Mouse (Mus musculus) T-helper 2 cell (primary cell): ENCODE data around the gene Lypd6.

Experiments
- in situ Hi-C: fragments of 300-600 bp; cut with MboI, MseI; formaldehyde crosslinking; loops from one replicate; pipeline ENCODE4 v1.15.1; 2025; ENCODE audit warnings: high pct_unique_total_duplicates

The Lypd6 gene

DNA sequence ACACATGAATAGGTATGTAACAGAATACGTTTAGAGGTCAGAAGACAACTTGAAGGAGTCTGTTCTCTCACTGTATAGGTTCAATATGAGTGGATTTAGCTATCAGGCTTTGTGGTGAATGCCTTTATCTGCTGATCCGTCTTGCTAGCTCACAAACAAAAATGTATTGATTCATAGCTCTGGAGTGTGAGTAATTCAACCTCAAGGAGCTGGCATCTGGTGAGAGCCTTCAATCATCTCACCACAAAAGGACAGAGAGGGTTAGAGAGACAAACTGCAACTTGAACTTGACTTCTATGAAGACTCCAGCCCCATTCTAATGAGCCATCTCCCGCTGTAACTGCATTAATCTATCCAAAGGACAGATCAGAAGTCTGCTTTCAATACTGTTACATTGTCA is 40.6 kb downstream of the Lypd6 start:
- in situ Hi-C loops: no loop called here

DNA sequence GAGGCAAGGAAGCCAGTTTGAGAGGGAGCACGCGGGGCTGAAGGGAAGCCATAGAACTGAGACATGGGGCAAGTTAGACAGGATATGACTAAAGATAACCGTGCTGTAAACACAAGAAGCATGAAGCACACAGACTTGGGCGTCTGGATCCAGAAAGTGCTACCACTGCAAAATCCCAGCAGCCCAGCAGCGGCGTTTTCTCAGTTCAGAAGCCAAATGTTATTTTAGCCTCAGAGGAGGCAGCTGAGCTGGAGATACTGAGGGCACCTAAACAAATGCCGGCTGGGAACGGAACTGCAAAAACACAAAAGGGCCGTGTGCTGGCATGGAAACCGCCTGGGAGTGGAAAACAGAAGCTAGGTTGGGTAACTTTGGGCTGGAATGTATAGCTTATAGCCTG is 43.9 kb downstream of the Lypd6 start:
- in situ Hi-C loops: no loop called here

DNA sequence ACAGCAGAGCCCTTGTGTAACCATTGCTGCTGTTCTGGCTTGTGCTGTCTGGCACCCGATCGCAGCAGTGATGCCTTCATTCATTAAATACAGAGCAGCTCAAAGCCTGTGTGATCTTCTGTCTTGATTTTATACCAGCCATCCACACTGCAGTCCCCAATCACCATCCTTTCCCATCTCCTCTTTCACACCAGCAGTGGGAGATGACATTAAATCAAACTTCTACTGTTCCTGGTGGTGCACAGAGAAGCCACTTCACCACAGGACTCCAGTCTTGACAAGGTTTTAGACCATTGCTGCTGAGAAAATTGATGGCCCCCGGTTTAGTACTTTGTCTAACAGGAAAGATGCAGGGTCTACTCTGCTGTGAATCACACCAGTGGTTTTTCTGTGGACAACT is 44.9 kb downstream of the Lypd6 start:
- in situ Hi-C loops: no loop called here

DNA sequence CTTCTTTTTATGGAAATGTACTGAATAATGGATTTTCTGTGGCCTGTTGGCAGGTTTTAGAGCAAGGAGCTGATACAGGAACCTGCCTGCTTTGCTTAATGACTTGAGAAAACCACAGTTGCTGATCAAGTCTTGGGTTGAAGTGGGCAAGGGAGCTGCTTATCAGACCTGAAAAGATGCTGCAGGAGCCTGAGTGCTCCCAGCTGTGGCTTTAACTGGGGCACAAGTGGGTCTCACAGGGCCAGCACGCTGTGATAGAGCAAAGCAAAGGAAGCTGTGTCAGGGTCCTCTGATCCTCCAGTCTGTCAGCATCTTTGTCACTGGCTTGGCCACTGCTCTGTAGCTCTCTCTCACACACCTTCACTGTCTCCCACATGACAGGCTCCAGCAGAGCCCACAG is 45.4 kb downstream of the Lypd6 start:
- in situ Hi-C loops: no loop called here

DNA sequence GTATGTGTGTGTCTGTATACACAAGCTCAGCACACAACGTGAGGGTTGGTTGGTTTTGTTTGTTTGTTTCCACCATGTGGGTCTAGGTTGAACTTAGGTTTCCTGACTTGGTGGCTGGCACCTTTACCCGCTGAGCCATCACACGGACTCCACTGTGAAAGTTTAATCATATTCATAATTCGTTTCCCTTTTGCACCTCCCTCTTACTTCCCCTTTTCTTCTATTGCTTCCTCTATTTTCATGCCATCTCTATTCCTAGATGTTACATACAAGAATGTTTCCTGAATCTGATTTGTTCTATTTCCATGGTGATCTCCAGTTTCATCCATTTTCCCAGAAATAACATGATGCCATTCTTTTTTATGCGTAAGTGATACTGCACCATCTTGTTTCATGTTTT is 46.2 kb downstream of the Lypd6 start:
- in situ Hi-C loops: no loop called here

DNA sequence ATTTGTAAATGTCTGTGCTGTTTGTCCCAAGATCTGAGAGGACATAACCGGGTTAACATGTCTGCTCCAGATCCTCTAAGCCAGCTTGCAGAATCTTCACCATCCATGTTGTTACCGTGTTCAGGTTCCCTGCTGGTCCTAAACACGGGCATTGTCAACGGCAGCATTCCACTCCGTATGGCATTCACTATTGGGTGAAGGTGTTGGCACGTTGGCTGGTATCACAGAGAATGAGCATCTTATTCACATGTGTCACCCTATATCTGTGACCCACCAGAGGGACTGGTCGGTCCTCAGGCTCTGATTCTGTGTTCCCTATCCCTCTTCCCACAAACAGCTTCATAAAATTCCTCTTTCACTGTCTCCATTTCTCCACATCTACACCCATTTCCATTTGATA is 52.9 kb downstream of the Lypd6 start:
- in situ Hi-C loops: no loop called here

DNA sequence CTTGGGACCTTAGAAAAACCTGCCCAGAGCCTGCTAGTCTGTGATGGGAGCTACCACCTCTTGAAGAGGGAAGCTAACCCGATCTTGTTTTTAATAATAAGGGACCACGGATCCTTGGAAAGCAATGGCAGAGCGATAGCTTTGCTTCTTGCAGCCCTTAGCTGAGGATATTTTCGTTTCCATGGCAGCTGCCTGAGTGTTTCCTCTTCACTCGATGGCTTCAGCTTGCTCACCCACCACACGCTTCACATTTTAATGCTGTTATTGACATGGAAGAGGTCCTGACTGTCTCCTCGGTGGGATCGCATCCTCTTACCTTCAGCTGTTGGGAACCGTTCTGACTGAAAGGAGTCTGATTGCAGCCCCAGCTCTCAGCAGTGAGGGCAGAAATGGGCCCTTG is 54.6 kb downstream of the Lypd6 start:
- in situ Hi-C loops: no loop called here

DNA sequence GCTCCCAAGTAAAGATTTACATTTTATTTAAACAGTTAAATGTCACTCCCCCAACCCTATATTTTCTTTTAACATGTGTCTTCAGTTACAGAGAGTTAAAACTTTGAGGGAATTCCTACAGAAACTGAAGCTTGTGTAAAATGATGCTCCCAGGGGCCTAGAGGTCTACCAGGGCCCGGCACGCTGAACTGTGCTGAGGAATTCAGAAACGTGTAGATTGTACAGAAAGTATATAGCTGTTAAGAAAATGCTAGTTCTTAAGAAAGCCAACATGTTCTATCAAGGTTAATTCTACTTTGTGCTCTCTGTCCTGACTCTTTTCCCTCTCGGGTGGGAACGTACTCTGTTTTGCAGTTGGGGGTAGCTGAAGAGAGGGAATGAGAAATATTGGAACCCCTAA is 57.1 kb downstream of the Lypd6 start:
- in situ Hi-C loops: no loop called here

DNA sequence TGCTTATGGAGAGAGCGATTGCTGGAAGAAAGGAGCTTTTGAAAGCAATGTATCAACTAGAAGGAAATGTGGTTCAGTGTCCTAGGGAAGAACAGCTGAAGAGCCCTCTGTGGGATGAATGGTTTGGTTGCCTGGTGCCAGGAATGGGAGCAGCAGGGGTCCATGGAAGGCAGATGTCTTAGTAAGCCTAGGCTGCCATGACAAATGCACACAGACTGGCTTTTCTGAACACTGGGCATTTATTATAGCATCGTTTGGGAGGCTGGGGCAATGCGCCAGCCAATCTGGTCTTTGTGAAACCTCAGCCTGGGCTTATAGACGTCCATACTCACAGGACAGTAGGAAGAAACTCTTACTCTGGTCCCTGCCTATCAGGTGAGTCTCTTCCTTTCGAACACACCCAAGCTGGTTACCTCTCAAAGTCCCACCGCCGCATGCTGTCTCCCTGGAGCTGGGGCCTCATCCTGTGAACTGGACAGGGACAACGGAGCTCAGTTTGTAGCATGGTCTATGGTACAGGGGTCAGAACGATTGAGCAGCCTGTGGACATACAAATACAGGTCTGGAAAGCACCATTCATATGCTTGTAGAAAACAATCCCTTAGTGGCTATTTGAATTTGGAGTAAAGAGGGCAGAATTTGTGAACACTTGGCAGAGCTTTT is 61.4 kb downstream of the Lypd6 start:
- in situ Hi-C loops: no loop called here

DNA sequence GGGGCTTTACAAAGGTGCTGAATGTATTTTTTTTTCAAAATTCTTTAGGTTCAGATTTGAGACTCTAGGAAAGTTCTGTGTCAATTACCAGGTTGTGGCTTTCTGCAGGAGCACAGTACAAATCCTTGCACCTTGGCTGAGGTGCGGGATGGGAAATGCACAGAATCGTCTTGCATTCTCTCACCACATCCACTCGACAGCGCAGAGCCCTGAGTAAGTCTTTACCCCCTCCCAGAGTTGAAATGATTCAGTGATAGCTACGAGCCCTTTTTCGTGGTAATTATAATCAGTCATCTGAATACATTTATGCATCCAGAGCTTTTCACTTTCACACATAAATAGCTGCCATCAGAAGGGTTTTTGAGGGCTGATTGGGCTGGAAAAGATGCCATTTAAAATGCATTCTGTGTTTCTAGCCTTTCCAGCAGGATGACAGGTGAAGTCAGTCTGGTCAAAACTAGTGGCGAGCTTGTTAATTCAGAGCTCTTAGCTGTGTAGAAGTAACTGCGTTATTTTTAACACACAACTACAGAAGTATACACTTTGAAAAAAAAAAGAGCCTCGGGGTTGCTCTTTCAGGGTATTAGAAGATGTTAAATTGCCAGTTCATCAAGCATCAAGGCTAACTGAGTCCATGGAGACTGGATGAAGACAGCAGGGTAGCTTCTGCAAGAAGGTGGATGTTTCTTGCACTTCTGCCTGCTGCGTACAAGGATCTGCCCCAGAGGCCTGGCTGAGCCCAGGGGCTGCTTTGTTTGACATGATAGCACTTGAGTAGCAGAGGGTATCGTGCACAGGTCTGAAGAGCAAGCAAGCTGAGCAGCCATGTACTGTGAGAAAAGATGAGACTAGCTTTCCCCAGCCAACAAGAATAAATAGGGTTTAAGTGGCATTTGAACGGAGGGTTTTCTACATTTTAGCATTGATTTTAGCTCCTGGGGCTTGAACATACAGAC is 62.4 kb downstream of the Lypd6 start:
- in situ Hi-C loops: no loop called here

DNA sequence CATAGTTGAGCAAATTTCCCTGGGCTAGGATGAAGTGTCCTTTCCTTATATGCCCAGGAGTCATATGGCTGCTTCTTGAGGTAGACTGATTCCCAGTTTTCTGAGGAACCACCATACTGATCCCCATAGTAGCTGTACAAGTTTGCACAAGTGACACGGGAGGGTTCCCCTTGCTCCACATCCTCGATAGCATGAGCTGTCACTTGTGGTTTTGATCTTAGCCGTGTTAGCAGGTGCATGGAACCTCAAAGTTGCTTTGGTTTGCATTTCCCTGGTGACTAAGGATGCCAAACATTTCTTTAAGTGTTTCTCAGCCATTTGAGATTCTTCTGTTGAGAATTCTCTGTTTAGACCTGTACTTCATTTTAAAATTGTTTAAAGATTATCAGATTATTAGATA is 64.4 kb downstream of the Lypd6 start:
- in situ Hi-C loops: no loop called here

DNA sequence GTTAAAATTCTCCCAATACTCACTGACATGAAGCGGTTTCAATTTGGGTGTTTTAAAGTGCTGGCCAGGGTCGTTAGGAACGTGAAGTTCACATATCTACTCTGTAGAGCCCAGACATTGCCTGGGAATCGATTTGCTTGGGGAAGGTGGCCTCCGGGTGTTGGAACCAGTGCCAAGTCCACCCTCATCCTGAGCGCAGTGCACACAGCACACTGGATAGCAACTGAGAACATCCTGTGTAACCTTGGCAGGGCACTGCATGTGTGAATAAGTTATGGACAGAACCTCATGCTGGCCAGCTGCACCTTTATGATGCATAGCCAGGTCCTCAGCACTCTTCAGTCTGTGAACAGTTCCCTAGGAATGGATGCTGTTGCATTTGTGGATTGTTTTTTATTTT is 77.4 kb downstream of the Lypd6 start:
- in situ Hi-C loops: no loop called here

DNA sequence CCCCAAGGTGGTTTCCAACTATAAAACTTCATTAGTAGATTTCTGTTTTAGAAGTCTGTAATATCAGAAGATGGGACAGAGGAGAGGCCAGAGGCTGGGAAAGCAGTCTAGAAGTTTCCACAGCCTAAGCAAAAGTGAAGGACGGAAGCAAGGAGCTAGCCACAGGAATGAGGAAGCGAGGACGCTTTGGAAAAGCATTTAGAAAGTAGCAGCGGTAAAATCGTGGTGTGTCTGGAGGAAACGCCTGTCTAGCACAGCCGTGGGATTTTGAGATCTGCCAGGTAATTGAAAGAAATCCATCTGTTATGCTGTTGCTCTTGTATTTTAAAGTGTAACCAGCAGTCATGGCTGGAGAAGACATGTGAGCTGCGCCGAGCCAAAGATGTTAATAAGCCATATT is 81.1 kb downstream of the Lypd6 start:
- in situ Hi-C loops: no loop called here

DNA sequence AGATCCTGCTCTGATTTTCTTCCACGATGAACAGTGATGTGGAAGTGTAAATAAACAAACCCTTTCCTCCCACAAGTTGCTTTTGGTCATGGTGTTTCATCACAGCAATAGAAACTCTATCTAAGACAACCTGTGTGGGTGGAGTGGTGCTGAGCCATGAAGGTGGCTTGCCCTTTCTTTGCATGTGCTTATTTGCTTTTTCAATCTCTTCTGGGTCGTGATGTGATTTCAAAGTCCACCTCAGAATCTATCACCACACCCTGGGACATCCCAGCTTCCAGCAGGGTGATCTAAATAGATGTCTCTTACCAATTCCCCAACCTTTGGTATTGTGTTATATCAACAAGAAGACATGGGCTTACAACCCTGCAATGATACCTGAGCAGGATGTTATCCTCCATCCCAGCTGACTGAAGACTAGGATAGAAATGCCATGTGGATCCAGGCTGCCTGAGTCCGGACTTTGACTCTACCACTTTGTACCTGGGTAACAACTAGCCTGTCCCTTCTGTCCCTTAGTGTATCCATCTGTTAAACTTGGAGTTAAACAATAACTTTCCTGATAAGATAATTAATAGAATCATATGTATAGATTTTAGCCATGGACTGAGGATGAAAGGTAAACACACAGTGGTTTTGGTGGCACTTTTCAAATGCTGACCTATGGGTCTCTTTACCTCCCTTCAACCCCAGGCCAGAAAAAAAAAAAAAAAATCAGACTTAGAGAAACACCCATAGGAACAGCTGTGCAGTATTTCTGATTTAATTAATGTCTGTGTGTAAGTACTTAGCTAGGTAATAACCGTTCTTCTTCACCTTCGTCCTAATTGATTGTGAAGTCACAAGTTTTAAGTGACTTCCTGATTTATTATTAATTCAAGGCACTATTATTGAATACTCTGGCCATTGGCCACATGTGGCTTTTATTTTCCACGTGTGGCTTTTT is 83.3 kb downstream of the Lypd6 start:
- in situ Hi-C loops: no loop called here

DNA sequence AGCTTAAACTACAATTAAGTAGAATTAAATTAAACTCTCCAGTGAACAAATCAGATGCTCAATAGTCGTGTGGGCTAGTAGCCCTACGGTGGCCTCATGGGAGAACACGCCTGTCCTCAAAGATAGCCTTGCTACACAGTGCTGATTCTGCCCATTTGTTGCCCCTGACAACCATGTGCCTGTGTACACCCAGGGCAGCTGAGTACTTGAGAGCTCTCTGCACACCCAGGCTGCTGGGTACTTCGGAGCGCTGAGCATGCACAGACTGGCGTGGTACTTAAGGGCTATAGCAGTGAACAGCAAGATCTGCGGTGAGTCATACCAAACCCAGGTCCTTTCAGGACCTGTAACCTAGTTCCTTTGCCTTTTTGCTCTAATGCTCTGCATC is 84.0 kb downstream of the Lypd6 start:
- in situ Hi-C loops: no loop called here

DNA sequence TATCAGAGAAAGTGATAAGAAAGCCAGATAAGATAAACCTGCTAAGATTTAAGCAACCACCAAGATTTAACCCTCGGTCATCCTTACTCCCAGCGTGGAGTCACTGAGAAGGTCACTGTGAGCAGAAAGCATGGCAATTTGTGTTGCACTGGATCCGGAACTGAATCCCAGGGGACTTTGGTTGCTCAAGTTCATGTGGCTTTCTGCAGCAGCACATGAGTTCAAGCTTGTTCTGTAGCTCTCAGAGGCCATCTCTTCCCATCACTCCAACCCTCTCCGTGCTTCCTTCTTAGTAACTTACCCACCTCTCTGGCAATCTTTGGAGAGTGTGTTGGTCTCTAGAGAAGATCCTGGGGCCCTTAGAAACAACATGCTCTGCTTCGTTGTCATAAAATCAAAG is 84.6 kb downstream of the Lypd6 start:
- in situ Hi-C loops: no loop called here

DNA sequence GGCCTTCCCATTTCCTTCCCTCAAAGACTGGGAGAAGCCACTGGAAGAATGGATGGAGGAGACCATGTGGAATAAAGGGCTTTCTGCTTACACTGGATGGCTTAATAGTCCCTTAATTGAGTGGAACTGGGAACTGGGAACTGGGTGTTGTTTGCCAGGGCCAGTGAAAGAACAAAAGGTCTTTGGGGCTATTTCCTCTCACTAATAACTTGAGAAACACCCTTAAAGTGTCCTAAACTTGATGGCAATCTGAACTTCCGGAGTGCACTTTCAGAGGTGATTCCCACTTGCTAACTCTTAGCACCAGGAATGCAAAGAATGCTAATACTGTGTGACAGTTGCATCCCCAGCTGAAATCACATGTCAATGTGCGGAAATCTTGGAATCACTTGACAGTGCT is 85.2 kb downstream of the Lypd6 start:
- in situ Hi-C loops: no loop called here

DNA sequence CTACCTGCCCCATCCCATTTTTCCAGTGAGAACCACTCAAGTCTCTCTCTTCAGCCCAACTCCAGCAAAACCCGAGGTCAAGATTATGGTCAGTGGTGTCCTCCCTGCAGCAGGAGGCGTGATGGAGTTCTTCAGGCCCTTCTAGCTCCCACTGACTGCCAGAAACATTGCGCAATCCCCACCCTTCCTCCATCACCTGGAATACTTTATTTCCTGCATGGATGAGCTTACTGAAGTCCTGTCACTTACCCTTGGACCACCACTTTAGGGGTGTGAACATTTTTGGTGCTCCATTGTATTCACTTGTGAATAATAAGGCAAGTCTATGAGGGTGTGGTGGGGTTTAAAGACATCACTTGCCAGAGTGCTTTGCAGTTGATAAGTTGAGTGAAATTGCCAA is 85.7 kb downstream of the Lypd6 start:
- in situ Hi-C loops: no loop called here

DNA sequence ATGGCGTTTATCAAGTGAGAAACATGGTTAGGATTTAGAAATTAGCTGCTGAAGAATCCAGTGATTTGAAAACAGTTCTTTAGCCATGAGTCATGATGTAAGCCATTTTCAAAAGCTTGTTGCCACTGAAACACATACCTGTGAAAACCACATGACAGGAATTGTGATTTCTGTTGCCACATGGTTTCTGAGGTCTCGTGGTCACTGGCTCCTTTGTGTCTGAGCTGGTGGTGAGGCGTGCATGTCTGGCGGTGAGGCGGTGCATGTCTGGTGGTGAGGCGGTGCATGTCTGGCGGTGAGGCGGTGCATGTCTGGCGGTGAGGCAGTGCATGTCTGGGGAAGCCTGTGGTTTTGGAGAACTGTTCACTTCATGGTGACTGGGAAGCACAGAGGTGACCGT is 89.8 kb downstream of the Lypd6 start:
- in situ Hi-C loops: no loop called here

DNA sequence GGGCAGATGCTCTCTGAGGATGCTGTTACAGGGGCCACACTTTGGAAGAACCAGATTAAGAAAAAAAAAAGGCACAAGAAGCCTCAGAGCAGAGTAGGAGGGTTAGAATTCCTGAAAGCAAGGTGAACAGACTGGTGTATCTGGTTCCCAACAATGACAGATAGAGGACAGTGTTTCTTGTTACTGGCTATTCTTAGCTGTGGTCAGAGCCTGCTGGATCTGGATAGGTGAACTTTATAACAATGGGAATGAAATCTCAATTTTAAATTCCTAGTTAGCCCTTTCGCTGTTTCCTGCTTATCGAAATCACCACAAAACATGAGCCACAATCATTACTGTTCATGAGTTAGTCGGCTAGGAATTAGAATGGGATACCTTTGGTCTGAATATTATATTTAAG is 93.8 kb downstream of the Lypd6 start:
- in situ Hi-C loops: no loop called here

DNA sequence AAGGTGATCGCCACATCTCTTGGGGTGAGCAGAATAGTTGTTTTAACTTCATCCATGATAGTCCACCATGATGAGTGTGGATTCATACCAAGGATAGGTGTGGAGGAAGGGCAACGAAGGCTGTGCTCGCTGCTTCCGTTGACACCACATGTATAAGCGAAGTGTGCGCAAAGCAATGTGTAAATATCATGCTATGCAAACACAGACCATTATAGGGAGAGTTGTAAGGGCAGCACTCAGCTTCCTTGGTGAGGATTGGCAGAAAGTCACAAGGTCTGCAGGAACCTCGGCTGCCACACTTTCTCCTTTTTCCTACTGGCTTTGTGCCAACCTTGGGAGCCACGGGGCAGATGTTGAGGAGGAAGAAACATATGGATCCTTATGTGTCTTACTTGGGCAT is 97.4 kb downstream of the Lypd6 start:
- in situ Hi-C loops: no loop called here

DNA sequence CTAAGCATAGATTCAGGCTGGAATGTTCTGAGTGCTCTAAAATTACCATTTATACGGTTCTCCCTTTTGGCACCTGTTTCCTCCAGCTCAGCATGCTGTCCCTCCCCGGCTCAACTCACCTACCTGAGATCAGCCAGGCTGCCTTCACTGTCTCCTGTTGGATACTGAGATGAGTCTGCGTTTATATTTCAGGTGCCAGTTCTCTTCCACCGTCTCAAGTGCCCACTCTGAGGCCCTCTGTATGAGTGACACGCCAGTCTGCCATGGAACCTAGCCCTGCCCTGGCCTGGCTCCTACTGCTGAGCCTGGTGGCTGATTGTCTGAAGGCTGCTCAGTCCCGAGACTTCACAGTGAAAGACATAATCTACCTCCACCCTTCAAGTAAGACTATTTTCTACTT is 99.0 kb downstream of the Lypd6 start:
- in situ Hi-C loops: no loop called here
